Mouse (Mus musculus) retina, postnatal 1 day (tissue): ENCODE measurements at regions not wholly inside any gene's neighbourhood (a gene's known extent, or its start where the extent isn't known, plus 50 kb on each side); places are given as distances from the start of the nearest gene placed in this dataset.

Source experiments
- DNase-seq: peaks from one replicate; pipeline ENCODE4 v3.0.0-alpha.2; 2012

DNA sequence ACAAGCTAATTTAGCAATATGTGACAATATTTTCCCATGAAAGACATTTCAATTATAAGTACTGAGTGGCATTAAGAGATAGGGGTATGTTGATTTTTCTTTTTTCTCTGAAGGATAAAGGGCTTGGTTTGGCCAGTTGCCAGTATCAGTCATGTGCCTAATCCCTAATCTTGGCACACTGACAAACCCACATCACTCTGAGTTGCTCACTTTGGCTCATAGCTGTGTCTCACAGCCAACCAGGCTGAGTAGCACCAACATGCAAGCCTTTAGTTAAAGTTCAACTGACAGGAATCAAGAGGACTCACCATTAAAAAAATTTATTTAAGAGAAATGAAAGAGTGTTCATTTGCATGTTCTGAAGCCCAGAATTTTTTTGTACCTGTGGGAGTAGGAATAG, 1861.1 kb upstream of the Cntnap5a start:
- DNase-seq = peak; percentile 62

DNA sequence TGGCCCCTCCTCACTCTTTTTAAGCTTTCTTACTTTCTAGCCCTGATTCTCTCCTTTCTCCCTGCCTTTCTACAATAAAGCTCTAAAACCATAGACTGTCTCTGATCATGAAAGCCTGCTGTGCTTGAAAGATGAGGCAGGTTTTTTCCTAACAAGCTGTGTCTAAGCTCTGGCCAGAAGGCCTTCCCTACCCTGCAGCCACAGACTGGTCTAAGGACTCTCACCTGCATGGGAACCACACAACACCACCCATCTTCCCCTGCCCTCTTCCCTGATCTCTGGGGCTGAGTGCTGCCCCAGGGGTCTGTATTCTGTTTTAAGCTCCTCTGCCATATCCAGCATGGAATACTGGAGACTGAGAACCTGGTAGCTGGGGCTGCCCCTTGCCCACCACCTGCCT, 1832.1 kb upstream of the Cntnap5a start:
- no peak for DNase-seq
